Mouse (Mus musculus) forebrain, embryonic 12.5 days (tissue): ENCODE data around the gene Gm20877. TPM values are rescaled to one million over a fixed set of nuclear protein-coding genes. Genes with fewer than 3 reads are reported as not detected.
"Not testable (repeated sequence)": the region's sequence is repeated elsewhere in the genome, so short reads cannot be mapped to it uniquely, and the experiment has no call there.

ENCODE experiments used
- ATAC-seq: fragments of 200-750 bp; cut with Nextera tagmentation; 2 replicates; pipeline ENCODE4 v1.8.0; 2017; ENCODE audit warnings: moderate TSS enrichment; ENCODE audit not compliant: low FRiP score
- H3K27ac ChIP-seq: fragments of 300-500 bp; sonication (generic); 2 replicates; pipeline ENCODE4 v1.5.1; 2016; ENCODE audit warnings: mild to moderate bottlenecking
- H3K27me3 ChIP-seq: fragments of 300-500 bp; sonication (generic); 2 replicates; pipeline ENCODE4 v1.6.1; 2016; ENCODE audit warnings: mild to moderate bottlenecking
- H3K36me3 ChIP-seq: fragments of 300-500 bp; sonication (generic); replicated peaks from 2 replicates; pipeline ENCODE4 v1.6.1; 2016; ENCODE audit warnings: mild to moderate bottlenecking
- H3K4me1 ChIP-seq: fragments of 300-500 bp; sonication (generic); 2 replicates; pipeline ENCODE4 v1.6.1; 2016
- H3K4me2 ChIP-seq: fragments of 300-500 bp; sonication (generic); 2 replicates; pipeline ENCODE4 v1.6.1; 2016; ENCODE audit warnings: mild to moderate bottlenecking, moderate library complexity
- H3K4me3 ChIP-seq: fragments of 300-500 bp; sonication (generic); replicated peaks from 2 replicates; pipeline ENCODE4 v1.5.1; 2016; ENCODE audit warnings: mild to moderate bottlenecking
- H3K9ac ChIP-seq: fragments of 300-500 bp; sonication (generic); 2 replicates; pipeline ENCODE4 v1.6.1; 2016; ENCODE audit warnings: mild to moderate bottlenecking
- H3K9me3 ChIP-seq: fragments of 300-500 bp; sonication (generic); 2 replicates; pipeline ENCODE4 v1.6.1; 2016
- WGBS: fragments of 180-500 bp; shearing (Covaris S2); methylation state at CpG from one replicate; pipeline ENCODE4 v1.1.7; 2016; 5-methylcytosine and 5-hydroxymethylcytosine counted together
- polyA plus RNA-seq: library from polyadenylated mRNA; unstranded; fragments of >200 nt; fragmentation: Nextera tagmentation; extraction: Ambion mirVana; gene quantifications from 2 replicates; pipeline ENCODE4 v1.2.1, GENCODE M21; 2016

Gm20877 gene
- polyA plus RNA-seq = not detected in 2 replicates

- not testable (repeated sequence) for H3K4me3 ChIP-seq, H3K9ac ChIP-seq
- WGBS = no CpG with 5 or more reads among the region's 3 CpGs
Observed at GRCm38 (mm10) chrY:17093573-17093972, at the start of gene Gm20877. TSS of gene Gm20877 (plus strand) at chrY:17093873.

More at GRCm38 (mm10) chrY:17093573-17093972, at the start of gene Gm20877:
- H3K27me3 ChIP-seq, H3K4me2 ChIP-seq, H3K36me3 ChIP-seq, H3K4me1 ChIP-seq, H3K27ac ChIP-seq, H3K9me3 ChIP-seq, ATAC-seq: not testable (repeated sequence)
